Mouse (Mus musculus): ENCODE data around the gene 2310022A10Rik. TPM values are rescaled to one million over a fixed set of nuclear protein-coding genes. Genes with fewer than 3 reads are reported as not detected.
A peak's percentile ranks its signal among the peaks of the same experiment; 100 is the strongest.

Gene 2310022A10Rik
- total RNA-seq, 2 experiments from 2014 or later: 6.6 to 18.4 TPM

- no peak for ATAC-seq (replicated peaks; ENCODE audit: poor library complexity, severe bottlenecking)
These were observed 12.5 kb upstream of the 2310022A10Rik start for GRCm38 (mm10) chr7:27540521-27540920.

- ATAC-seq (replicated peaks; ENCODE audit: poor library complexity, severe bottlenecking): no peak
These were observed 12.1 kb upstream of the 2310022A10Rik start for GRCm38 (mm10) chr7:27540935-27541334.

DNA sequence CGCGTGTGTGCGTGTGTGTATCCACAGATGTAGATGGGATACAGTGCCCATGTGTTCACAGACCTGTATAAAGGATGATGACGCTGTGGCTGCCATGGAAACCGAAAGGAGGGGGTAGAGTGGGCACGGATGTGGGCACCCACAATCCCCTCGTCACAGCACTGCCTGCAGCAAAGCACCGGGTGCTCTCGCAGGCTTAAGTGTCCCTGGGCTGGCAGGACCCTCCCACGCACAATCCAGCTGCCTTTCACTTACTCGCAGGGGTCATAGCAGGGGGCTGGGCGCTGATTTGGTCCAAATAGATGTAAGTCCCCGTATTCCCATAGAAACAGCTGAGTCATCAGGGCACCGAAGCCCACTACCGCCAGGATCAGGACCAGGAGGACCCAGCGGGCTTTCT lies 11.6 kb upstream of the 2310022A10Rik start:
- peak; percentile 55 for ATAC-seq (replicated peaks; ENCODE audit: poor library complexity, severe bottlenecking)

- ATAC-seq (replicated peaks; ENCODE audit: poor library complexity, severe bottlenecking): no peak
These were observed 11.1 kb upstream of the 2310022A10Rik start for GRCm38 (mm10) chr7:27541922-27542321.

DNA sequence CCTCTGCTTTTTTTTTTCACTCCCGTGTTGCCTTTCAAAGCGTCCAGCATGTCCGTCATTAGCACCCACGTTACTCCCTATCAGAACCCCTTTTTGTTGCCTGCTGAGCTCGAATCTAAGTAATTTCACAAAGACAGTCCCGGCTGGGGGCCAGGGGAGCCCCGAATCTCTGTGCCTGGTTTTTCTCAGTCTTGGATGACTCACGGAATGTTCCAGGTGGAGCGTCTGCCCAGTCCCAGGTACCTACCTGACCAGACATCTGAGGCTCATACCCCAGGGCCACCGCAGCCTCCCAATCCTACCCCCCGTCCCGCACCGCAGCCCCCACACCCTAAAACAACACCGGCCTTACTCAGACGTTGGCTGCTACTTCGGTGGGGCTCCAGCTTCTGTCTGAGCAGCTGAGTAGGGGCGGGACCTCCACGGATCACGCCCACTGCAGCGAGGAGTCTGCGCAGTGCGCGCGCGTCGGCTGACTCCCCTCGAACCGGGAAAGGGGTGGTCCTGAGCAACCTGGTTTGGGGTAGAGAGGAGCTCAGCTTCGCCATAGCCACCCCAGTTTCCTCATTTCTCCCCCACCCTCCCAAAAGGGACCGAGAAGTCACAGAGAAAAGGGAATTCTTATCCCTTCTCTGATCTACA lies 10.5 kb upstream of the 2310022A10Rik start:
- peak; percentile 78 for ATAC-seq (replicated peaks; ENCODE audit: poor library complexity, severe bottlenecking)

- ATAC-seq (replicated peaks; ENCODE audit: poor library complexity, severe bottlenecking): no peak
These were observed 10.0 kb upstream of the 2310022A10Rik start for GRCm38 (mm10) chr7:27543065-27543464.

DNA sequence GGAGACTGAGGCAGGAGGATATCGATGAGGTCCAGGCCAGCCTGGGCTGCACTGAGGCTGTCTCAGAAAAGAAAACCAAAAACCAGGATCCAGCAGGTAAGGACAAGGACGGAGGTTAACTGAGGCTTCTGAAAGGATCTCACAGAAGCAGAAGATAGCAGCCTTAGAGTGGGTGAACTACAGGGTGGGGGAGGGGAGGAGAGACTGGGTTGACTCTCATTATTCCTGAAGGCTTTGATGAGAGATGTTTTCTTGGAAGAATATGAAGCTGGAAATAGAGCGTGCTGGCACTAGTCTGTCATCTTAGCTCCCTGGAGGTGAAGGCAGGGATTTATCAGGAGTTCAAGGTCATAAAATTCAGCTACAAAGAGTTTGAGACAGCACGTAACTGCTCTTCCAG lies 9.2 kb upstream of the 2310022A10Rik start:
- ATAC-seq (replicated peaks; ENCODE audit: poor library complexity, severe bottlenecking): no peak

GRCm38 (mm10) chr7:27544675-27545370 lies 8.2 kb upstream of the 2310022A10Rik start:
- peak; percentile 79 for ATAC-seq (replicated peaks; ENCODE audit: poor library complexity, severe bottlenecking)

DNA sequence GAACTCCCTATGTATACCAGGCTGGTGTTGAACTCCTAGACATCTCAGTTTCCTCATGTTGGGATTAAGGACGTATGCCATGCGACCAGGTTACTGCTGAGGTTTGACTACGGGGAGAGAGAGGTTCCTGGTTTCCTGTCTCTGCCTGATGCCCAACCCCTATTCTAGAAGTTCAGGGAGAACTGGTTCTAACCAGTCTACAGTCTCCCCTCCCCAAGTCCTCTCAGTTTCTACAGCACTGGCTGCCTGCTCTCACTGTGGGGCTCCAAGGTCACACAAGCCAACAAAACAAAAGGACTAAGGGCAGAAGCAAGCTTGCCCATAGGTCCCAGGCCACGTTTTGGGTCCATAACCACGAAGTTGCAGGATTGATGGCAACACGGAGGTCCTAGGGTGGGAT lies 3.4 kb upstream of the 2310022A10Rik start:
- ATAC-seq (replicated peaks; ENCODE audit: poor library complexity, severe bottlenecking): no peak

GRCm38 (mm10) chr7:27552070-27552469 lies 963 bp upstream of the 2310022A10Rik start:
- peak; percentile 66 for ATAC-seq (replicated peaks; ENCODE audit: poor library complexity, severe bottlenecking)

DNA sequence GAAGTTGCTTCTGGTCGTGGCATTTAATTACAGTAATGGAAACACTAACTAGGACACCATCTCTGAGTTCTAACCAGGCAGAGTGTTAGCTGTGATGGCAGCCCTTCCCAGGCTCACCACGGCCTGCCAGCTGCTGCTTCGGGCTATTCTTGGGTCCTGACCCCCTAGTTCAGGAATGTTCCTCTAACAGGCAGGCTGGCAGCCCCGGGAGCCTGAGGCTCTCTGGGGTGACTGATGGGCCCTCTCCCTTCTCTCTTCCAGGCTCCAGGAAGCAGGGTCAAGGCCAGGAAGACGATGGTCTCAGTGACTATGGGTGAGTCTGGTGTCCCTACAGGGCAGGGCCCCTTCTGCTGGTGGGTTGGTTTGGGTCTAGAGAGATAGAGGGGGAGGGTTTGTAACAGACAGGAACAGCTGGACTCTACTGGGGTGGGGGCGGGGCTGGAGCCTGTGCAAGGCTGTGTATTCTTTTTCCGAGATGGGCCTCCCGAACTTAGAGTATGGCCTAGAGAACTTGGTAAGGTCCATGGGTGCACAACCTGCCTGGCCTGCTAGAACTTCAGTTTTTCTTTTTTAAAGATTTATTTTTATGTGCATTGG lies 7.4 kb downstream of the 2310022A10Rik start:
- no peak for ATAC-seq (replicated peaks; ENCODE audit: poor library complexity, severe bottlenecking)

- no peak for ATAC-seq (replicated peaks; ENCODE audit: poor library complexity, severe bottlenecking)
These were observed 7.9 kb downstream of the 2310022A10Rik start for GRCm38 (mm10) chr7:27560978-27561377.

- no peak for ATAC-seq (replicated peaks; ENCODE audit: poor library complexity, severe bottlenecking)
These were observed 16.7 kb downstream of the 2310022A10Rik start for GRCm38 (mm10) chr7:27569580-27570224.

DNA sequence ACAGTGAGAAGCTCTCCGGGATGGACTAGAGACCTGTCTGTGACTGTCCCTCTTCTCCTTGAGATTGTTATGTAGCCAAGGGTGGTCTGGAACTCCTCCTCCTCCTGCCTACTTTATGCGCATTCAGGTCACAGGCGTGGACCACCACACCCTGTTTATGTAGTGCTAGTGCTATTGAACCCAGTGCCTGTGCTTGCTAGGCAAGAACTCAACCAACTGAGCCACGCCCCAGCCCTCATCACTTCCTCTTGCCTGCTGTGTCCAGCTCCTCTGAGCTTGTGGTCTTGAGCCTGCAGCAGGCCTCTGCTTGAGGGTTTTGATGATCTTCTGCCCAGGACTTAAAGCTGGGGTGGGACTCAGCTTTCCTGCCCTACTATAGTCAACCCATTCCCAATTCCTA lies 19.1 kb downstream of the 2310022A10Rik start:
- no peak for ATAC-seq (replicated peaks; ENCODE audit: poor library complexity, severe bottlenecking)

- ATAC-seq (replicated peaks; ENCODE audit: poor library complexity, severe bottlenecking): no peak
These were observed 21.3 kb downstream of the 2310022A10Rik start for GRCm38 (mm10) chr7:27574124-27574880.

DNA sequence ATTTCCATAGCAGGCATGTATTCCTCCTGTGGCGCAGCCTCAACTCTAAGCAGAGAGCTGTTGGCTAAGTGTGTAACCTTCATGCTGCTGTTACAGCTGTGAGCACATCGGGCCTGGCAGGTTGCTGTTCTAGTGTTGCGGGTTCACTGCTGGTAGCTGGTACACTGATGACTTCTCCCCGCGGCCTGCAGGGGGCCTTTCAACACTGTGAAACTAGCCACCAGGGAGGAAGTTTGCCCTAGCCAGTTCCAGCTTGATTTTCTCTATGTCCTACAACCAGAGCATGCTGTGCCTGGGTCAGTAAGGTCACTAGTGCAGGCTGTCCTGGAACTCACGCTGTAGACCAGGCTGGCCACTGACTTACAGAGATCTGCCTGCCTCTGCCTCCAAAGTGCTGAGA lies 23.9 kb downstream of the 2310022A10Rik start:
- peak; percentile 69 for ATAC-seq (replicated peaks; ENCODE audit: poor library complexity, severe bottlenecking)

DNA sequence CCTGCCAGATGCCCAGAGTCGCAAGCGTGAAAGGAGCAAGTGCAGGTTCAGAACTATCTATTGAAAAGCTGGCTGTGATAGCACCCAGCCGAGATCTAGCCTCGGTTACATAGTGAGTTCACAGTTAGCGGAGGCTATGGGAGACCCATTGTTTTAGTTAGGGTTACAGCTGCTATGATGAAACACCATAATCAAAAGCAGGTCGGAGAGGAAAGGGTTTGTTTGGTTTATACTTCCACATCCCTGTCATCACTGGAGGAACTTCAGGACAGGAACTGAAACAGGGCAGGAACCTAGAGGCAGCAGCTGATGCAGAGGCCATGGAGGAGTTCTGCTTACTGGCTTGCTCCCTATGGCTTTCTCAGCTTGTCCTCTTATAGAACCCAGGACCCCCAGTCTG lies 24.6 kb downstream of the 2310022A10Rik start:
- peak; percentile 78 for ATAC-seq (replicated peaks; ENCODE audit: poor library complexity, severe bottlenecking)

DNA sequence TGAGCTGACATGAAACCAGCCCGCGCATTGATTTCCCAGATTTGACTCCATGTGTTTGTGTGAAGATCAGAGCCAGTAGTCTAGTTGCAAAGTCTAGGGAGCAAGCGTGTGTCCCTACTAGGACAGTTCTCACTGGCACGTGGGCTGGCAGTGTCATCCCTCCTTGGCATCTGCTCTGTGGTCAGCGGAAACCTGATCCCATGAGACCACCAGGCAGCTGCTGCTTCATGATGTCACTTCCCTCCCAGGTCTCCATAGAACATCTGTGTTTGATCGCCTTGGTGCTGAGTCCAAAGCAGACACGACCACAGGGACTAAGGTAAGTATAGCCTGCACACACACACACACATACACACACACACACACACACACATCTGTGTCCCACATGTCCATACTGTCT lies 25.4 kb downstream of the 2310022A10Rik start:
- no peak for ATAC-seq (replicated peaks; ENCODE audit: poor library complexity, severe bottlenecking)

DNA sequence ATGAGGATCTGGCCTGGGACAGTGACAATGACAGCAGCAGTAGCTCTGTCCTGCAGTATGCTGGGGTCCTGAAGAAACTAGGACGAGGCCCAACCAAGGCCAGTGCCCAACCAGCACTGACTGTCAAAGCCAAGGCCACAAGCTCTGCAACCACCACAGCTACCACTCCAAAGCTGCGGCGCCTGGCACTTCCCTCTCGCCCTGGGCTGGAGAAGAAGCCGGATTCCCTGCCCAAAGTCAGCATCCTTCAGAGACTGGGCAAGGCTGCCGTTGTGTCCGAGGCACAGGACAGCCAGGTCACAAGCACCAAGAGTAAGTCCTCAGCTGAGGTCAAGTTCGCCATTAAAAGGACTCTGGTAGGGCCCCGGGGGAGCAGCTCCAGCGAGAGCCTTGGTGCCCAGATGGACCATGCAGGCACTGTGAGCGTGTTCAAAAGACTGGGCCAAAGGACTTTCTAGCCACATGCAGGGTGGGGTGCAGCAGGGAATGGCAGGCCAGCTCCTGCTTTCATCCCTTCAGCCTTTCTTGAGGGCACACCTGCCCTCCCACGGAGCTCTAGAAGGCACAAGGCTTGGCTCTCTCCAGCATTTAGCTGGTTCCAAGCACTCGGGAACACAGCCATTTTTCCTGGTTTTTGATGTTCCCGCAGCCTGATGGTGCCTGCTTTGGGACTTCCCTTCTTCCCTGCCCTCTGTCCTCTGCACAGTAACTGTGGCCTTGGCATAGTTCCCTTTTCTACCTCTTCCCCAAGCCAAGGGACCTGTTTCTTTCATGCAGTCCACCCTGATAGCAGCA lies 27.5 kb downstream of the 2310022A10Rik start:
- ATAC-seq (replicated peaks; ENCODE audit: poor library complexity, severe bottlenecking): no peak

DNA sequence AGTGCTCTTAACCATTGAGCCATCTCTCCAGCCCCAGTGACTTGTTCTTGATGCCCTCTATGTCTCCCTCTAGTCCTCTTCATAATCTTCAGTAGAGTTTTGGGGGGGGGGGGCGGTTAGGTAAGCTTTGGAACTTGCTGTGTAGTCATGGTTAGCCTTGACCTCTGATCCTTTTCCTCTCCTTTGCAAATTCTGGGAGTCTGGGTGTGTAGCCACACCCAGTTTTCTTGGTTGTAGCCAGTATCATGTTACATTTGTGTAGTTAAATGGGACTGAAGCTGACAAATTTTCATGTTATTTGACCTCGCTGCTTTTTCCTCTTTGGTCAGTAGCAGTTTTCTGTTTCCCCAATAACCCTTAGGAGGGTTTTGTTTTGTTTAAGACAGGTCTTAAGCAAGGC lies 33.8 kb downstream of the 2310022A10Rik start:
- no peak for ATAC-seq (replicated peaks; ENCODE audit: poor library complexity, severe bottlenecking)
